Mouse (Mus musculus) cerebellum, adult 11-12 months (tissue): ENCODE results near the gene Ppargc1a.

Experiments used
- DNase-seq: peaks from one replicate; pipeline ENCODE4 v3.0.0; 2022

The Ppargc1a gene

GRCm38 (mm10) chr5:51552483-51553091 lies 14.9 kb downstream of the Ppargc1a start:
- peak; percentile 32 for DNase-seq

DNA sequence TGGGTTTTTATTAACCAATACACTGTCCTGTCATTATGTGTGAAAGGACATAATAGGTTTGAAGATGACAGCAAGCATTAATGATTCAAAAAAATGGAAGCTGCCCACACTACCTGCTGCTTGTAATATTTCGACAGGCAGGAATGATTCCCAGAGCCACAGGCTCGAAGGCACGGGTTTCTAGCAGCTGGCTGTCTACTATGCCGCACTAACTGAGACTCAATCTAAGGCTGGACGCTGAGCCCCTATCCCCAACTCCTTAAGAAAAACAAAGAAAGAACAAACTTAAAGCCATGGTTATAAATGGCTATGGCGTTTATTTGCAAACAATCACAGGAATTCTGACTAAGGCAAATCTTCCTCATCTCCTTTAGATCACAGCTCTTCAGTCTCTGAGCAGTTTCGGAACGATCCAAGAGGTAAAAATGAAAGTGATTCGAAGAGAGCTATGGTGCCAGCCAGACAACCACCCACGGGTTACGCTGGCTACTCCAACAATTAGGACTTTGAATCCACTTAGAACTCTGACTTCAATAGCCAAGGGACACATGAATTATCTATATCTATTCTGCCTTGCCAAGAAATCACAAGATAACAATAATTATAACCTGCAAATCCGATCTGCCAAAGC lies 15.6 kb downstream of the Ppargc1a start:
- no peak for DNase-seq

DNA sequence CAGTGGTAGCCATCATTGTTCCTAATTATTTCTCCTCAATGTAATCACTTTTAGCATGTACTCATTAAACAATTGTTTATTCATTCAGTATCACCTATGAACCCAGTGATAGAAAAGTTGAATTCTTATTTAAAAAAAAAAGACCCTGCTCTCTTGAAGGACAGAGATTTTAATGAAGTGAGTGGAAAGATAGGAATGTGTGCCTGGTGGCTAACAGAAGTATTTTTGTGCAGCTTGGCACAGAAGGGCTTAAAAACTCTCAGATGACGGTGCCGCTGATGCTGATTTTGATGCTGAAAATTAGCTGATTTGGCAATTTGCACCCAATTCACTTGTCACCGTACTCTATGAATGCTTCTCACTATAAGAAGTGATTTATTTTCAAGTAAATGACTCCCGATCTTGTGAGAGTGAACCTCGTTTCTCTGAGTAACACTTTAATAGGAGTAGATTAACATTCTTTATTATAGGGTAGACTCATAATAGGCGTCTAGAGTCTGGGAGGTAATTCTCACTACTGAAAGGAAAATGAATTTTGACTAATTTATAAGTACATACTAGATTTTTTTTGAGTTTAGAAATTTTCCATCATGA lies 20.0 kb downstream of the Ppargc1a start:
- DNase-seq: no peak

DNA sequence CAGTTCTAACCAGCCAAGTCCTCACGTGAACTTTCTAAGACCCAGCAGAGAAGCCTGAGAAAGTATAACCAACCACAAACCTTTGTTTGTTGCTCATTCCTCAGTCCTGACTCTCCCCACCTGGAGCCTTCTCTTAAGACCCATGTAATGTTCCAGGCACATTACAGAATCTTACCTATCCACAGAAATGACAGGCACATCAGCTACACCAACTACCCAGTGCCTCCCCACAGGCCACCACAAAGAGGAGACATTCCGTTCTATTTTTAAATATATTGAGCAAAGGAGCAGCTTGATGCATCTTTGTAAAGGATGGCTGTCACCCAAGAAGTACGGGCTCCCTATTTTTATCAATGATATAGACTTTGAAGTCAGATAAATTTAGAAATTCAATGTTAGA lies 20.7 kb downstream of the Ppargc1a start:
- no peak for DNase-seq

- DNase-seq: no peak
Observed at GRCm38 (mm10) chr5:51545133-51546049, 22.1 kb downstream of the Ppargc1a start.

GRCm38 (mm10) chr5:51544141-51544735 lies 23.3 kb downstream of the Ppargc1a start:
- DNase-seq: no peak

GRCm38 (mm10) chr5:51541557-51541956 lies 26.0 kb downstream of the Ppargc1a start:
- no peak for DNase-seq

DNA sequence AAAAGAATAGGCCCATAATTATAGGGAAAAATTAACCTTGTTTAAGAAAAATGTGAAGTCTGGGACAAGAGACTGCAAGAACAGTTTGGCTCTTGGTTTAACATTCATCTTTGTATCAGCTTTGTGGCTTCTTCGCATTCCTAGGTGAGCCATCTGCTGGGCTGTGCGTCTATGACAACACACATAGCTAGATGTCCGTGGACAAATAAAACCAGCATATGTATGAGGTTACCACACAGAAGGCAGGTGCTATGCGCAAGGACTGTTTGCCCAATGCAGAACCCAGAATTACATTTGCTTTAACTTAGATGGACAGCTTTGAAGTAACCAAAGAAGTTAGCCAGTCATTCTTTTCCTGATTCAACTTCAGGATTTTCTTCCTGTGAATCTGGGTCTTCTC lies 26.7 kb downstream of the Ppargc1a start:
- no peak for DNase-seq

DNA sequence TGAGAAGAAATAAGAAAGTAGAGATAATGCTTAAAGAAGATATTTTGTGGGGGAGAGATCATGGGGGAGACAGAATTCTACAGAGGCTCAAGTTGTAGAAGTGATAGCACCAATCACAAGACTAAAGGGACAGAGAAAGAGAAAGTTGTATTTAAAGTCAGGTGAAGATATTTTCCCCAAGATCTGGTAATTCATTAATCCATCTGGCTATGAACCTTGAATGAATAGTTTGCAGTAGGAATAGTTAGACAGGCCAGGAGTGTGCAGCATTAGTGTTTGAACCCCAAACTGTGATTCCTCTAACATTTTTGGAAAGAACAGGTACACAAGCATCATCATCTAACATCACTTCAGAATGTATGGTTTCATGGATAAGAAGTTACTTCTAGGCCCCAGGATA lies 28.0 kb downstream of the Ppargc1a start:
- DNase-seq: no peak

DNA sequence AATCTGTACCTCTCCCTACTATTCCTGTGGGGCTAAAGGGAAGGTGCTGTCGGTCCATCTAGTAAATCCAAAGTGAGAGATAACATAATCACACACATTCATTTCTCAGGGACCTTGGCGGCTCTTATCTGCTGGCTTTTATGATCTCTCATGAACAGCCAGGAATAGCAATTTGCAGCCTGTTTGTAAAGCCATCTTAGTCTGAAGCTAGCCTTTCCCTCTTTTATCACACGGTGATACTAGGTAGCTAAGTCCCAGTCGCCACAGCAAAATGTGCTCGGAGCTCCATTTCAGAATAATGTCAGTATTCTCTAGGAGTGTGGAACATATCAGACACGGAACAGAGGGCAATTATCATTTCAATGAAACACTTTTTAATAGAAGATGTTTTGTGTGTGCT lies 29.2 kb downstream of the Ppargc1a start:
- no peak for DNase-seq

GRCm38 (mm10) chr5:51537646-51538030 lies 29.9 kb downstream of the Ppargc1a start:
- no peak for DNase-seq

GRCm38 (mm10) chr5:51537009-51537645 lies 30.4 kb downstream of the Ppargc1a start:
- no peak for DNase-seq

- no peak for DNase-seq
Observed at GRCm38 (mm10) chr5:51534456-51534855, 33.1 kb downstream of the Ppargc1a start.

DNA sequence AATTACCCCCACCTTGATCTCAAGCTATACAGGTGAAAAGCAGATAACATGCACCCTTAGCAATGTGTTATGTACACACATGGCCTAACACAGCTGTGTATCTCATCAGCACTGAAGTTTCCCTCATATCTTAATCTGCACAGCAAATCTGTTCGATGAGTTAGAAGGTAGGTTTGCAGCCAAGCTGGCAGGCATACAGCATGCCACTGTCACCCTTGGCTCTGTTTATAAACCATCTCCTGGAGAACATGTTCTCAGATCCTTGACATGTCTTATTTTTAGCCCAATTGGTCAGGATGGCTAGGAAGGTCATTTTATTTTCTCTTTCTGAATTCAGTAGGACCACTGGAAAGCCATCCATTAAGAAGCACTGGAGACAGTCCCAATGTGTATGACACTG lies 36.2 kb downstream of the Ppargc1a start:
- DNase-seq: no peak

- DNase-seq: no peak
Observed at GRCm38 (mm10) chr5:51529444-51529843, 38.1 kb downstream of the Ppargc1a start.

- no peak for DNase-seq
Observed at GRCm38 (mm10) chr5:51528165-51528498, 39.4 kb downstream of the Ppargc1a start.

GRCm38 (mm10) chr5:51527498-51528164 lies 39.9 kb downstream of the Ppargc1a start:
- DNase-seq: no peak

GRCm38 (mm10) chr5:51525858-51526257 lies 41.7 kb downstream of the Ppargc1a start:
- no peak for DNase-seq

DNA sequence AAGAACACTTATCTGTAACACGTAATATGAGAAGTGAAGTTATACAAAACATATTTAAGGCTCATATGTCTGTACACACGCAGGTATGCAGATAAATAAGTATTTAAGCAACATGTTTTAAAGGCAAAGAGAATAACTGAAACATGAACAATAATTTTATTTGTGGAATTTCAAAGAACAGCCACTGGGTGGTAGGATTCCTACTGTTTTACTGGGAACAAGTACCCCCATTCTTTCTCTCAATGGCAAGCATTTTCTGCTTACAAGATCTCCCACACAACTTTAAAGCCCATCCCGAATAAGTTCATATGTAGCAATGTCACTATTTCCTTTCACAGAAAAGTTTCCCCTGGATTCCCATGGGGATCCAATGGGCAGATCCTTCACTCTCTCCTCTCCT lies 46.7 kb downstream of the Ppargc1a start:
- no peak for DNase-seq

DNA sequence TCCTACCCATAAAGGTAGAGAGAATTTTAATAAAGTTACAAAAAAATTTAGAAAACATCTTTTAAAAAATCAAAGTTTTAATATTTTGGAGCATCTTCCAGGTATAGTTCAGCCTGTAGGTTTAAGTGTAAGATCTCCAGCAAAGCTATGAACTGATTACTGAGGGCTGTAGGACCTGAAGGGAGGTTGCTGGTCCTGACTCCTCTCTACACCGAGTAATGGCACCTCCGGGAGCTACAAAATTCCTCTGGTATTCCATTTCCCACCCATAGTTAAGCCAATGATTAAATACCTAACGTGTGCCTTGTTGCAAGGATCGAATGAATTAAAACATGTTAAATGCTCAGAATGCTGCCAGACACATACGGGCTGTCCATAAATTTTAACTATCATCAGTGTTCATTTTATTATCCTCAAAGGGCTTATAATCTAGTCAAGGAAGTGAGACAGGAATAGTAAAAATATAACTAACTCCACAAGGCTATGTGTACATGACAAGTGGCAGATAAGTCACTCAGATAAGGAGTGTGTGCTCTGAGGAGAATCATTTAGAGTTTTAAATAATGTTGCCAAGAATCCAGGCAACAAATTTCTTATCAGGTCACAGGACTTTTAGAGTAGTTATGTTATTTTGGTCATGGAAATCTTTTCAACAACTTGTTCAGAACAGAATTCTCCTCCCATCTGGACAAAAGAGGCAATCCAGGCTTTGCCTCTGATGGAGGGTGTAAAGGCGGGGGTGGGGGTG lies 49.9 kb downstream of the Ppargc1a start:
- DNase-seq: no peak

DNA sequence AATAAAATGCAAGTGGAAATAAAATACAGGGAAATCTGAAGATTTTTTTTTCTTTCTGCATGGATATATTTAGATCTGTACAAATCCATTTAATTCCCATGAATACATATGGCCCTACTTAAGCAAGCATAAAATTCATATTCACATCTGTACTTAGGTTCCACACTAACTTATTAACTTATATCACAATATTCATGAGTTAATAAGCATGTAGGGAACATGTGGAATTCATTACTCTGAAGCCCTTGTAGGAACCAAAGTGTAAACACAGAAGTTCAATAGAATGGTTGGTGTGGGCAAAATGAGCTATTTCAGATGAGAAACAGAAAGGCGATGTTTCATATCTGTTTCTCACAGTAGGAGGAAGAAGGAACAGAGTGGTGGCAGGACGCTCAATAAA lies 62.9 kb downstream of the Ppargc1a start:
- DNase-seq: no peak
